Mouse (Mus musculus) testis, adult 2 months (tissue): ENCODE measurements at regions not wholly inside any gene's neighbourhood (a gene's known extent, or its start where the extent isn't known, plus 50 kb on each side); places are given as distances from the start of the nearest gene placed in this dataset.
"Not testable (repeated sequence)": the region's sequence is repeated elsewhere in the genome, so short reads cannot be mapped to it uniquely, and the experiment has no call there.

Experiments used
- CTCF ChIP-seq: fragments of 200-500 bp; IDR thresholded peaks from 2 replicates; pipeline ENCODE4 v1.5.1; 2012; ENCODE audit warnings: low read depth, mild to moderate bottlenecking, inconsistent platforms, low read length, moderate library complexity; ENCODE audit not compliant: control insufficient read depth, insufficient read depth, insufficient replicate concordance
- POLR2A ChIP-seq: fragments of 200-500 bp; IDR thresholded peaks from 2 replicates; pipeline ENCODE4 v1.6.1; 2012; ENCODE audit warnings: low read depth, mild to moderate bottlenecking, inconsistent platforms, low read length, moderate library complexity; ENCODE audit not compliant: control insufficient read depth

- TF ChIP-seq CTCF, POLR2A: not testable (repeated sequence)
Observed at GRCm38 (mm10) chr14:86017611-86018010, 1123.4 kb downstream of the Diaph3 start.
